Mouse (Mus musculus) fat pad, adult 2 months (tissue): ENCODE results near the gene Ddo.

Experiments used
- DNase-seq: peaks from one replicate; pipeline ENCODE4 v3.0.0-alpha.2; 2011; ENCODE audit warnings: low read depth, low spot score; ENCODE audit errors: extremely low read depth

Gene Ddo

DNA sequence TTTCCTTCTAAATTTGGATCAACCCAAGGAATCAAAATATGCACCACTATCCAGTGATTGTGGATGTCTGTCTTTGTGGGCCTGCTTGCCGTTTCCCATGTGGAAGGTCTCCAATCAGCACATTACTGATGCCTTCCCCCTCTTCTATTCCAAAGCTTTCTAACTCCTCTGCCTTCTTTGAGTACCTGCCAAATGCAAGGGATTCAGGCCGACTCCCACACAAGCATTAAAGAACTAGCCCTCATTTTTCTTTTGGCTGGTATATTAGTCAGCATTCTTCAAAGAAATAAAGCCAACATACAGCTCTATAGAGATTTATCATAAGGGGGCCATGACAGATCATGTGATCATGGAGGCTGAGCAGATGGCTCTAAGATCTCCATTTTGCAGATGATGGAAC lies 21.9 kb downstream of the Ddo start:
- no peak for DNase-seq

DNA sequence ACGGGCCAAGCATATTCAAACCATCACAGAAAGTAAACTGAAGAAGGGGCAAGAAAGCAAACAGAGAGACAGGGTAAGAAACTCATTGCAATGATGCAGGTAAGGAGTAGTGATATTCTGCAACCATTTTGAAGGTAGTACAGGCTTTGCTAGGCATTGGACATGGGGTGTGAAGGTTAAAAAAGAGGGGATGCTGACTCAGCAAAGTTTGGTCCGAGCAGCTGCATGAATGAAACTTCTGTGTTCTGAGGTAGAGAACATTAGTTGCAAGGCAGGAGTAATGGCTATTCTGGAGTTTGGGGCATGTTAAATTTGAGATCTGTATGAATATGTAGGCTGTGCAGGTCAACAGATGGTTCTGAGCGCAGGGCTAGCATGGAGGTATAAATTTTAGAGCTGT lies 35.5 kb downstream of the Ddo start:
- DNase-seq, result no peak

DNA sequence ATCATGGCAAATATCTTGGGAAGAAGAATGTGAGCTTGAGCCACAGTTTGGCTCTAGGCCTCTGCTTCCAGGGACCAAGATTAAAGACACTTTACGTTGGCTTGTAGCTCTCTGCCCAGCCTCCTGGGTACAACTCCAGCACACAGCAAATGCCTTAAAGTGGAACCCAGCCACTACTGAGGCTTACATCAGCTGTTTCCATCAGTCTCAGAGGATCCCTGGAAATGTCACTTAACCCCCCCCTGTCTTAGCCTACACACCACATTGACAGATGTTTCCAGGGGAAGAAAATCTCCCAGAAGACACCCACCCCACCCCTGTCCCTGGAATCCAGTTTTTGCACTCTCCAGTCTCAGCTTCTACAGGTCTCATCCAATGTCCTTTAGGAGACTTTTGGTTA lies 37.1 kb downstream of the Ddo start:
- DNase-seq, result no peak

DNA sequence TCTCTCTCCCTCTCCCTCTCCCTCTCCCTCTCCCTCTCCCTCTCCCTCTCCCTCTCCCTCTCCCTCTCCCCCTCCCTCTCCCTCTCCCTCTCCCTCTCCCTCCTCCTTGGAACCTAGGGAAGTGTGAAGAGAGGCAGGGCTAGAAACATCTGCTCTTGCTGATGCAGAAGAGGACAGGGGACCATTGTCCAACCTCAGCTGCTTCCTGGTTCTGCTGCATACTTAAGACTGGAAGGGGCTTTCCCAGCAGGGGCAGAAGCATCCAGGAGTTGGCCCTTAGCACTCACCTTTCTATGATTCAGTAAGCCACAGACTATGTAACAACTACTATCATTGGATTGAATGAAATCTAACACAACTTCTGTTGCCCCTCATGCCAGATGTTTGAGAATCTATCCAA lies 38.8 kb downstream of the Ddo start:
- no peak for DNase-seq

DNA sequence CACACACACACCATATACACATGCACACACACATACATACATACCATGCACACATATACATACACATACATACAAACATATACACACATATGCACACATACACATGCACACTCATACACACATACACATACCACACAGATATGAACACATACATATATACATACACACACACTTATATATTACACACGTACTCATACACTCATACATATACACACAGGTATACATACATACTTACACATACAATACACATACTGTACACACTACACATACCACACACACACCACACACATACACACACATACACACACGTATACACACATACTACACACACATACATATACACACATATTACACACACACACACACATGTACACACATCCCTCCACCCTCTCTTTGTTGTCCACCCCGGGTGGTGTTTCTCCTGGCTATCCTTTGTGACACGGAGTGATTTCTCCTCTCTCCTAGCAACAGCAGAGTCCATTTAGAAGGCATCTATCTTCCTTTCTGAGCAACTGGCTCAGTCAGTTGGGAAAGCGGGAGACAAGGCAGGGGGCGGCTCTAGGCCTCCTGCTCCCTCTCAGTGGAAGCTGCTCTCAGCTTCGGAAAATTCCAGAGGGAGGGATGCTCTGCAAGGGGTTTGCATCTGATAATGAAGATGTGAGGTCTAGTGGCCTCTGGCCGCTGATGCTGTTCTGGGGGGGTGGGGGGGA lies 42.9 kb downstream of the Ddo start:
- DNase-seq, result no peak

DNA sequence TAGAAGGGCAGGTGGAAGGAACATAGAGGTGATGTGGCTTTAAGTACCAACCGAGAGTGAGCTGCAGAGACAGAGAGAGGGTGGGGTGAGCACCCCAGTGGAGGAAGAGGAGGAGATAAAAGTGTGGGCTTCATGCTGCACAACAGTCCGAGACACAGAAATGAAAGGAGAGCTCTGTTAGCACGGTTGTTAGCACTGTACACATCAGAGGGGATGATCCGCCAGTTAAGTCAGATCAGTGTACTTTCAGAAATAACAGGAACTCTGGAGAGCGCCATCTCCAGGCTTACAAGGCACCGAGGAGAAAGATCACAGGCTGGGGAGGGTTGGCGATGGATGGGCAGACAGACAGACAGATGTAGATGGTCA lies 43.5 kb downstream of the Ddo start:
- no peak for DNase-seq

DNA sequence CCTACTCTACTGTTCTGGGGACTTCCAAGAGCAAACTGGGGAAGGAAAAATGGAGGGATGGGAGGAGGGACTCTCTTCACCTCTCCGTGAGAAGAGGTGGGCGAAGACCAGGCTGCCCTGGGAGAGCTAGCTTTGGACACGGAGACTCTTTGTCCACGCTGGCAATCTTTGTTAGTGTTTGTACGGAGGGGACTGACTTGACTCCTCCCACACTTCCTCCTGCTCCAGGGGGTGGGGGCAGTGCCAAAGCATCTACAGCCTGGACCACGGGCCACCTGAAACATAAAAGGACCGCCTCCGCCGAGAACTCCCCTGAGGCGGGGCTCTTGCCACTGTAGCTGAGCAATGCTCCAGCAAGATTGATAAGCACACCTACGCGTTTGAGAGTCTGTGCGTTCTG lies 44.3 kb downstream of the Ddo start:
- DNase-seq, result no peak

DNA sequence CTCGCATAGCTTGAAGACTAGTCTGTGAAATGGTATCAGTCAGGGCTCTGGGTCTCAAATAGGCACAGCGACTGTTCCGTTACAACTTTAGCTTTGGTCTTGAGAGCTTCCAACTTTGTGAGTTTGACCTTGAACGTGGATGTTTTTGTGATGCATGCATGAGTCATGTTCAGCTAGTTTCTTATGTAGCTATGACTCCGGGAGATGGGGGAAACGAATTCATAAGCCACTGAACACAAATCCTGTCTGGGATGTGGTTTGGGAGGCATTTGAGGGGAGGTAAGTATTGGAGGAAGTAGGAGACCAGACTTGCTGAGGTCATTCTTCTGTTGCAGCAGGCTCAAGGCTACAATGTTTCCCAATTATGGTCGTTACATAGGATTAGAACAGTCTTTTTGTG lies 46.1 kb downstream of the Ddo start:
- DNase-seq, result no peak

DNA sequence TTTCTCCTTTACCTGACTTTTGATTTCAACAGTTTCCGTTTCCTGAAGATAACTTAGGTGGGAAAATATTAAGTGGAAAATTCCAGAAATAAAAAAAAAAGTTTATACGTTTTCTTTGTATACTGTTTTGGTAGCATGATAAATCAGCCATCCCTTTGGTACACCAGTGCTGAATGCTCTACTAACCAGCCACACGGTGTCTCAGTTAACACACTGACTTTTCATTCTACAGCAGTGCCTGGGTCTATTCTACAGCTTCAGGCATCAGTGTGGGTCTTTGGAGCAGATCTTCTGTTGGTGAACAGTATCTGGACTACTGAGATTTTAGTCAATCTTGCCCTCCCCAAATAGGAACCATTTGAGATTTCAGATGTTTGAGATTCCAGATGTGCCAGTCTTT lies 48.7 kb downstream of the Ddo start:
- DNase-seq, result no peak

DNA sequence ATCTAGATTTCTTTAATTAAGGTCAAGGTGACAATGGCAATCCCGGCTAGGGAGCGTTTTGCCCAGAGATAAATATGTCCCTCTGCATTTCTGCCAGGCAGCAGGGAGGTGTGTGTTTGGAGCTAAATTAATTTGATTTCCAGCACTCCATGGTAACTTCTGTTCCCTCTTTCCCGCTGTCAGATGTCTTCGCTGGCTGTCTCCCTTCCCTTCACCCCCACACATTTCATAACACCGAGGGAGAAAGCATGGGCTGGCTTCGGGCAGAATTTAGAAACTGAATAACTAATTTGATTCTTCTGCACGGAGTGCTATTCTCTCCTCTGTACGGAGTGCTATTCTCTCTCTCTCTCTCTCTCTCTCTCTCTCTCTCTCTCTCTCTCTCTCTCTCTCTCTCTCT lies 52.7 kb downstream of the Ddo start:
- DNase-seq, result no peak

DNA sequence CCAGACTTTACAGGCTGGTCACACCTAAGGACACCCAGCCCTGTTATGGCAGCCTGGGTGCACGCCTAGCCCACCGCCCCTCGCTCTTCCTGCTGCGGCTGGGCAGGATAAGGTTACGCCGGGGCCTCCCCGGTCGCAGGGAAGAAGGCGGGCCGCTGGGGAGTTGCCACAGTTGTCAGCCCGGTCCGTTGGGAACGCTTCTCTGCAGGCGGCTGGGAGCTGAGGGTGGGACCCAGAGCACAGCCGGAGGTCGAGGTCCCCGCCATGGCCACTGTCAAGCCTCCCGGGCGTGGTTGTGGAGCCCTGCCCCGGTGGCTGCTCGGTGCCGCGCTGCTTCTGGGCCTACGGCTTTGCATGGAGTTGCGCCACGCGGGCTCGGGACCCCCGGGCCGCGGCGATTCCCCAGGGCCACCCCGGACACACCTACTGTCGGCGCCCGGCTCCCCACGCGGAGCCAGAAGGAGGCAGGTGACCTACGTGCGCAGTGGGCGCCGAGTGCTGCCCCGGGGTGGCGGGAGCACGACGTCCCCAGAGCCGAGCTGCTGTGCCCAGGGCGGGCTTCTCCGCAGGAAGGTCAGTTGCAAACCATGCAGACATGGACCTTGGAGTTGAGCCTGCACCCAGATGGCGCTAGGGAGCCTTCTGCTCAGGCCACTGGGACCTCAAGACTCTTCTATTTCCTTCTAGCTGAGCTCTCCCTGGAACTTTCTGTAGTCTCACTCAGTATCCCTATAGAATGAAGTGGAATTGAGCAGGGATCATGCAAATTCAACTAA lies 53.5 kb downstream of the Ddo start, which contains the start of gene Mettl24:
TSS of gene Mettl24 (plus strand) at position 191 of the 776 bp plus-strand sequence.
- no peak for DNase-seq

DNA sequence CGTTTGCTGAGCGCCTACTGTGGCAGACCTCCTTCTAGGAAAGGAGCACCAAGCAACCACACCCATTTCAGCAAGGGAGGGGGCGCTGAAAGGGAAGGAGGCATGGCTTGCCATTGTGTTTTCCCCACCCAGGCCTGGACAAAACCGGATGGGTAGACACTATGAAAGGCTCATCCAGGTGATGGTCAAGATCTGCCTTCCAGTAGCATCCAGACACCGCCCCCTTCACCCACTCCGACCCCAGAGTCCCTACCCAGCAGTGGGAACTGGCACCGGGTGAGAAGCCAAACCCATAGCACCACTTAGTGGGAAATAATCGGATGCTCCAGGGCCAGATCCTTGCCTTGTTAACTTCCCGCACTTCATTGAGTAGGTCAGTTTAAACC lies 54.0 kb downstream of the Ddo start:
- no peak for DNase-seq

DNA sequence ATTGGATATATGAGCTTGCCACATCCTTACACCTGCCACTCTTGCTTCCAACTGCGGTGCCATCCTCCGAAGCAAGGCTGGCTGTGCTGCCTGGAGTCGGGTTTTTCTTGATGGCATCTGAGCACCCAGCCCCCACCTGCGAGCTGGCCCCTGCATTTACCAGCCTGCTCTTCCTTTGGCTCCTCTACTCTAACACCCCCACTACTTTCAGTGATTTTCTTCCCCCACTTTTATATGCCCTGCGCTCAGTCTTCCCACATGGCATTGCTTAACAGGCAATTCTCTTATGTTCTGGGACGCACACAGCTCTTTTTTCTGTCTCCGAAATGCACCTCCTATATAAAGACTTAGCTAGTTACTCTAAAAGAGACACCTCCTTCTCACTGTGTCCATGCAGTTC lies 54.5 kb downstream of the Ddo start:
- no peak for DNase-seq

DNA sequence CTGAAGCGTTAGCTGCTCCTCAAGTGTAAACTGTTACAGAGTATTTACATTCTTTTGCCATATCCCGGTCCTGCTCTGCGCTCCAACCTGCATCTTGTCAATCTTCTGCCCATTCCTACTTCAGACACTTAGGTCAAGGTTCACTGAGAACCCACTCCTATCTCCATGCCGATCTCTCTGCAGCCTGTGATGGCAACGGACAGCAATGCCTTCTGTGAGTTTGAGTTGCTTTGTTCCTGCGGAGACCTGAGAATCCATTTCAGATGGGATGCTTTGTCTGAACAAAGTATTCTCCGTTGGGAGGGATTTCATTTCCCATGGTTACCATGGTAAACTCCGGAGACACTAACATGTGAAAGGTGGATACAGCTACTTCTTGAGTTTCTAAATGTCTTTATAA lies 55.8 kb downstream of the Ddo start:
- DNase-seq, result no peak

DNA sequence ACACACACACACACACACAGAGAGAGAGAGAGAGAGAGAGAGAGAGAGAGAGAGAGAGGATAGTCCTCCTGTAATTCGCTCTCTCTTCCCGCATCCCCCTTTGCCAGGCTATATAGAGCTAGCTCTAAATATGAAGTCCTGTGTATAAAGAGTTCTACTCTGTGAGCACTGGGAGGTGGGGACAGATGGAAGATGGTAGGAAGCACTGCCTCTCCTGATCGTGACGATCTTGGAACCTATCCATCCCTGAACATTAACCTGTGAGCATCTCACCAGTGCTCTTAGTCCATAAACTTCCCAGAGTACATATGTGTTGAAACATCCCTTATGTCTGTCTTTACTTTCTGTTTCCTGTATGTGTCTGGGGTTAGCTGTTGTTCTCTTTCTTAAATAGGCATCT lies 57.2 kb downstream of the Ddo start:
- DNase-seq, result no peak

DNA sequence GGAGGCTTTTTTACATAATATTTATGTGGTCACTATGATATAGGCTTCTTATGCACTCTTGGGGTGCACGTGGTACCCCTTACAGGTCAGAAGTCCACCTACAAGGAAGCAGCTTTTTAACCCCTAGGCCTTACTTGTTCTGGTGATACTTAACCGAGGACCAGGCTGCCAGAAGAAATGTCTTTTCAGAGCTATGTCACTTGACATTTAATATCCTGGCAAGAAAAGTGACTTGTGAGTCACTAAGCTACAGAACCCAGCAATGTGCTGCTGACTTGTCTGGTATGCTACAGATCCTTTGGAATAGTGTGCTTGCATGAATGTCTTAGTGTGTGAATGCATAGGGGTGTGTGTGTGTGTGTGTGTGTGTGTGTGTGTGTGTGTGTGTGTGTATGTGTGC lies 57.6 kb downstream of the Ddo start:
- DNase-seq, result no peak

DNA sequence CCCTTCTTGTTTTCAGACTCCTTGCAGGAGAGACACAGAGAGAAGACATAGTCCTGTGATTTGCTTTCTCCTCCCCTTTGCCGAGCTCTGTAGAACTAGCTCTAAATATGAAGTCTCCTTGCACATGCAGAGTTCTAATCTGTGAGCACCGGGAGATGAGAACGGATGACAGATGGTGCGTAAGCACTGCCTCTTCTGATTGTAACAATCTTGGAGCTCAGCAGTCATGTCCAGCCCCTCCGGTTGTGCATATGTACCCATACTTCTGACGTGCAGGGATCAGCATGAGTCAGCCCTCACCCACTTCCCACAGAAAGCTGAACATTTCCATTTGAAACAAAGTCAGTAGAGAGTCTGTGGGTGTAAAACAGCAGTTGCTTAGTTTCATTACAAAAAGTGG lies 58.5 kb downstream of the Ddo start:
- DNase-seq, result no peak

DNA sequence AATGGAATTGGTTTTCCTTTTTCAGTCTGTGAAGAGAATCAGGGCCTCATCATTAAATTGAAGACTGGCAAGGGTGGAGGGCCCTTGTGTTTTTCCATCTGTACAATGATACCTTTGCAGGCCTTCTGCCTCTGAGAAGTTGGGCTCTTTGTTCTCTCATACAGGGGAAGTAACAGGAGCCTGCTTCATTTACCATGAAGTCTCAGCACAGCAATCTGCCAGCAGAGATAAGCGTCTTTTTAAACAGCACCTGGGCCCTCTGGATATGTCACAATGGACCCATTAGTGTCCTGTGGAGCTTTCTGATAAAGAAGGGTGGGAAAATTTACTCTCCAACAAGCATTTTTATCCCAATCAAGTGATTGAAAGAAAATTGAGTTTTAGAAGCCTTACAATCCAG lies 59.1 kb downstream of the Ddo start:
- DNase-seq, result no peak

DNA sequence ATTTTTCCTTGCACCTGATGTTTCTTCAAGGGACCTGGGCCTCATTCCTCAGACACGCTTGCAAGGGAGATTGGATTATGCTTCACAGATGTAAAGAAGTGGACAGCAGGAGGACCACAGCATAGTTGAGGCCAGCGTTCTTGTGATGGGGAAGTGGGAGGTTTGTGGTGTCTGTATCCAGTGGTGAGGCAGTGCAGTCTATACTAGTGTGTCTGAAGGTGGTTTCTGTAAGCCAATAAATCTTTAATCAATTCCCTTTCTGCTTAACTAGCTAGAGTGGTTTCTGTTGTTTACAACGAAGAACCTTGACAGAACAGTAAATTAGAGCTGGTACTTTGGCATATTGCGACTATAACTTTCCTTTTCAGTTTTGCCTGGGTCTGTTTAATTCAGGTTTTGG lies 68.8 kb downstream of the Ddo start:
- no peak for DNase-seq

DNA sequence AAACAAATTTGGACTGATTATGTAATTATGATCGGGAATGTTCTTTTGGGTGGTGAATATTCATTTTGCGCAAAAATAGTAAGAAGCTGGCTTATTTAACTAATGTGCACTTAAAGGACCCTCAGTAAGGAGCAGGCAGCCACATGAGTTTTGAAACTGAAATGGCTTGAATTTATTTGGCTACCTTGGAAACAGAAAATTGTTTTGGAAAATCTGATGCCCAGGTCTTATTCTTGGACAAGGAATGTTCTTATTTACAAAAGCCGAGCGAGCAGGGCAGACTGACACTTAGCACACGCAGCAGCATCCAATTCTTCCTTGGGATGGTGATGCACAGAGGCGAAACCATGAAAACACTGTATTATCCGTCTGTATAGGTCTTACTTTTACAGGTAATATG lies 81.3 kb downstream of the Ddo start:
- no peak for DNase-seq

DNA sequence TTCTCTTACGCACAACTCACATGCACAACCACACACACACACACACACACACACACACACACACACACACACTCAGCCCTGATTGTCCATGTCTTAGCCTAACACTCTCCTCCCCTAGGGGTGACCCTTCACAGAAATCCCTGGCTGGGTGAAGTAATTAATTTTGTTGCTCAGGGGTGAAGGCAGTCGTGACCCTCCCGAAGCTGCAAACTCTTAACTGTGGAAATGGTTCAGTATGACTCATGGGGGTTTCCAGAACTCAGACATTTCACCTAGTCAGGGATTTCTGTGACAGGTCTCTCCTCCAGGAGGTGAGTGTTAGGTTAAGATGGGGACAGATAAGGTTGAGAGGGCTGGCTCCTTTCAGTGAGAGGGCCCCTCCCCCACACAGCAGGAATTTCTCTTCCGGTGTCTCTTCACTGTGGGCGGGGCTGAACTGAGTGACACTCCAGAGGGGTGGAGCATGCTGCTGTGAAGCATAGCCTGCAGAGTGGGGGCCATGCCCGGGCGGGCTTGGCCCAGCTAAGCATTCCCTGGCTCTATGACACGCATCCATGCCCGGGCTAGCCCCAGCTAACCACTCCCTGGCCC lies 83.3 kb downstream of the Ddo start:
- no peak for DNase-seq

DNA sequence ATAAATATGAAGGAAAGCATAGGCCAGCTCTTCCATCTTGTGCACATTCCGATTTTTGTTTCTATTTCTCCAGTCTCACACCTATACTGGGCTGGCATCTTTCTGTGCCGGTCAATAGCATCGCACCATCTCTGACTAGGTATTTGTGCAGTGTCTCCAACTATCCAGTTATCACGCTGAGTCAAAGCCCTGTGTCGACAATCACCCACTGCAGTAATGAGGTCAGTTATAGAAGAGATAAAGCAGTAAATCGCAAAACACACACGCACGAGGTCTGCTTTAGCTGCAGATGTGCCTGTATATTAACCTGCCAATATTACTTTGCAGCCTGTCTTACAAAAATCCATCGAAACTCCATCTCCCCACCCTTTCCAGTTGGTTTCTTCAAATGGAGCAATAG lies 84.0 kb downstream of the Ddo start:
- DNase-seq, result no peak

DNA sequence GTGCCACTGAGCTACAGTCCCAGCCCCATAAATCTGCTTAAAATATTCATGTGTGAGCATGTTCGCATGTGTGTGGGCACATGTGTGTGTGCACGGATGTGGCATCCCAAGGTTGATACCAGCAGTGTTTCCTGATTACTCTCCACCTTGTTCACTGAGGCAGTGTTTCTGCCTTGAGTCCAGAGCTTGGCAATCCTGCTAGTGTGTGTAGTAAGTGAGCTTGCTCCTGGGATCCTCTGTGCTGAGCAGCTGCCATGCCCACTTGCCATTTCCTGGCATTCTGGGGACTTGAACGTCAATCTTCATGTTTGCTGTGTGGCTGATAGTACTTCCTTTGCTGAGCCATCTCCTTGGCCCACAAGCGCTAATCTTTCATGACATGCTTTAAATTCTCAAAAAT lies 85.3 kb downstream of the Ddo start:
- no peak for DNase-seq
